Mouse (Mus musculus): Measurements from ENCODE around the gene Ddx21. TPM values are rescaled to one million over a fixed set of nuclear protein-coding genes. Genes with fewer than 3 reads are reported as not detected.
"Not testable (repeated sequence)": the region's sequence is repeated elsewhere in the genome, so short reads cannot be mapped to it uniquely, and the experiment has no call there.

The Ddx21 gene
- polyA plus RNA-seq, 1 experiment from 2014 or later: 14.2 TPM

DNA sequence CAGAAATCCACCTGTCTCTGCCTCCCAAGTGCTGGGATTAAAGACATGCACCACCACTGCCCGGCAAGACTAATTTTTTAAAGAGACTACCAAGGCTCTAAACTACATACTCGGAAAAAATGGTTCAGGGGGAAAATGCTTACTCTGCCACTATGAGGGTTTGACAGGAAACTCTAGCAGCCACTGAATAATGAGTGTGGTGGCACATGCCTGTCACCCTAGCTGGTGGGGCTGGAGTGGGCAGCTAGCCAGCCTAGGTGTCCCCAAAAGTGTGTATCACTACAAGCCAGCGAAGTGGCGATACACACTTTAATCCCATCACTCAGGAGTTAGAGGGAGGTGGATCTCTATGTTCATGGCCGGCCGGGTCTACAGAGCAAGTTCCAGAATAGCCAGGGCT lies 2.0 kb downstream of the Ddx21 start:
- 87% methylated on average over 6 of the region's 6 CpGs for WGBS
- H3K4me3 ChIP-seq (ENCODE audit: low read depth, low read length): no peak overlapping the region
- H3K9ac ChIP-seq (ENCODE audit: low read depth, low read length): no peak overlapping the region
- no peak overlapping the region for H3K4me2 ChIP-seq (ENCODE audit: low read length)
- H3K4me1 ChIP-seq (ENCODE audit: control insufficient read depth, insufficient read depth, low read length): peaks cover 14% of the 10 kb centered on the region
- no peaks in the 10 kb centered on the region for H3K9me3 ChIP-seq (replicated peaks; ENCODE audit: control insufficient read depth, low read length, poor library complexity, severe bottlenecking)
- no peak overlapping the region for H3K27ac ChIP-seq (ENCODE audit: low read length)
- no peaks in the 10 kb centered on the region for H3K27me3 ChIP-seq (ENCODE audit: control insufficient read depth, insufficient read depth, low read depth, low read length)
- 0 out of 2 replicates have a peak, but pooled peaks cover 8% of the 10 kb centered on the region for H3K36me3 ChIP-seq (ENCODE audit: control insufficient read depth, insufficient read depth, low read length)
- ATAC-seq: no peak

DNA sequence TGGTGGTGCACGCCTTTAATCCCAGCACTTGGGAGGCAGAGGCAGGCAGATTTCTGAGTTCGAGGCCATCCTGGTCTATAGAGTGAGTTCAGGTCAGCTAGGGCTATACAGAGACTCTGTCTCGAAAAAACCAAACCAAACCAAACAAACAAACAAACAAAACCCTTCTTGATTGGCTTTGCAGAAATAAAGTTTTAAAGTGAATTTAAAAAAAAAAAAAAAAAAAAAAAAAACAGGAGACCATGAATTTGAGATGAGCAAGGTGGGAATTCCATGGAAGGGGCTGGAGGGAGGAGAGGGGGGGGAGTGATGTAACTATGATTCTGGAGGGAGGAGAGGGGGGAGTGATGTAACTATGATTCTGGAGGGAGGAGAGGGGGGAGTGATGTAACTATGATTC lies 2.8 kb downstream of the Ddx21 start:
- not testable (repeated sequence) for H3K27ac ChIP-seq (ENCODE audit: low read length); ATAC-seq; H3K27me3 ChIP-seq (ENCODE audit: control insufficient read depth, insufficient read depth, low read depth, low read length); H3K4me3 ChIP-seq (ENCODE audit: low read depth, low read length); H3K9me3 ChIP-seq (replicated peaks; ENCODE audit: control insufficient read depth, low read length, poor library complexity, severe bottlenecking); H3K9ac ChIP-seq (ENCODE audit: low read depth, low read length); H3K4me2 ChIP-seq (ENCODE audit: low read length); H3K36me3 ChIP-seq (ENCODE audit: control insufficient read depth, insufficient read depth, low read length)
- WGBS: 95% methylated on average over 3 of the region's 3 CpGs
- H3K4me1 ChIP-seq (ENCODE audit: control insufficient read depth, insufficient read depth, low read length): peaks cover 14% of the 10 kb centered on the region

DNA sequence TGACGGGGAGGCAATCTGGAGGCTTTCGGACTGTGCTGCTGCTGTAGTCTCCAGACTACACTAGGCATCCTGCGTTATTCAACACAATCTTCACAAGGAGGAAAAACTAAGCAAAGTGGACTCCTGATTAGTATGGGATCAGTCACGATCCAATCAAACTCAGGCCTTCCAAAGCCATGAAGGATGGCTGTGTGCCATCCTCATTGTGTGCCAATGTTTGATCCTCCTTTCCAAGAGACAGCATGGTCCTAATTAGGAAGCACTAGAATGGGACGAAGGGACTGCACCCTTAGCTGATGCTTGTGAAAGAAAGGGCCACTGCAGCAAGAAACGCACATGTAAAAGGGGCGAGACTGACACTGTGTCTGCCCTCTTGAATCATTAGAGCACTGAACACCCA lies 9.6 kb downstream of the Ddx21 start:
- Histone ChIP-seq H3K4me3 (ENCODE audit: low read depth, low read length) (no peak overlapping the region), H3K36me3 (ENCODE audit: control insufficient read depth, insufficient read depth, low read length) (peaks cover 42% of the 10 kb centered on the region), H3K4me1 (ENCODE audit: control insufficient read depth, insufficient read depth, low read length) (no peaks in the 10 kb centered on the region), H3K27me3 (ENCODE audit: control insufficient read depth, insufficient read depth, low read depth, low read length) (no peaks in the 10 kb centered on the region), H3K9ac (ENCODE audit: low read depth, low read length) (no peak overlapping the region), H3K4me2 (ENCODE audit: low read length) (no peak overlapping the region), H3K27ac (ENCODE audit: low read length) (no peak overlapping the region), H3K9me3 (replicated peaks; ENCODE audit: control insufficient read depth, low read length, poor library complexity, severe bottlenecking) (no peaks in the 10 kb centered on the region)
- no peak for ATAC-seq
- WGBS: 90% methylated on average over 7 of the region's 7 CpGs

DNA sequence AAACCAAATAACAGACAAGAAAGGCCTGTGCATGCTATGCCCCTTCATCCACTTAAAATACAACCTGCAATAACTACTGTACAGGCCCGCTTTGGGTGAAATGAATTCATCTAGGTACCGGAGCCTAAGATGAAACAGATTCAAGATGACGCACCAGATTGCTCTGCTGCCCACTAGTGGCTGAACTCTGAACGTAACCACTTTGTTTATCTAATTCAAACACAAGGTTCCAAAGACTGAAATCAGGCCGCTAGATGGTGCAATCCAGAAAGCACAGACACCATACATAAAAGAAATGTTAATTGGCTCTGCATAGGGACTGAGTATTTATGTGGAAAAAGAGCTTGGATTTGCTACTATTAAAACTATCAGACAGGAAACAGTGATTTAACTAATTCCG lies 11.9 kb downstream of the Ddx21 start:
- Histone ChIP-seq H3K4me2 (ENCODE audit: low read length) (no peak overlapping the region), H3K9ac (ENCODE audit: low read depth, low read length) (no peak overlapping the region), H3K27ac (ENCODE audit: low read length) (no peak overlapping the region), H3K9me3 (replicated peaks; ENCODE audit: control insufficient read depth, low read length, poor library complexity, severe bottlenecking) (no peaks in the 10 kb centered on the region), H3K36me3 (ENCODE audit: control insufficient read depth, insufficient read depth, low read length) (peaks cover 50% of the 10 kb centered on the region), H3K4me1 (ENCODE audit: control insufficient read depth, insufficient read depth, low read length) (no peaks in the 10 kb centered on the region), H3K27me3 (ENCODE audit: control insufficient read depth, insufficient read depth, low read depth, low read length) (no peaks in the 10 kb centered on the region), H3K4me3 (ENCODE audit: low read depth, low read length) (no peak overlapping the region)
- ATAC-seq: peak; percentile 81
- WGBS: 30% methylated on average over 6 of the region's 6 CpGs

DNA sequence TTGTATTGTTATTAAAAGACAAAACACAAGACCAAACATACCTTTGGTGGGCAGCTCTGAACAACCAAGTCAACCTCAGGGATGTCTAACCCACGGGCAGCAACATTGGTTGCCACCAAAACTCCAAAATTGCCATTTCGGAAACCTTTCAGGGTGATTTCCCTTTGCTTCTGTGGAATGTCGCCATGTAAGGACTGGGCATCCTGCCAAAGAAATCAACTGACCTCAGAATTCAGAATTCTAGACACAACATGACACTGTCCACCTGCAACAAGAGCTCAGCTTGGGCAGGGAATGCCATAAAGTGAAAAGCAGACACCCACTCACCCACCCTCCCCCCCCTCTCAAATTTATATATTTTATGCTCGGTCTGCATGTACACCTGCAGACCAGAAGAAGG lies 13.5 kb downstream of the Ddx21 start:
- no peak overlapping the region for H3K4me2 ChIP-seq (ENCODE audit: low read length)
- WGBS: 88% methylated on average over 4 of the region's 4 CpGs
- no peak overlapping the region for H3K4me3 ChIP-seq (ENCODE audit: low read depth, low read length)

DNA sequence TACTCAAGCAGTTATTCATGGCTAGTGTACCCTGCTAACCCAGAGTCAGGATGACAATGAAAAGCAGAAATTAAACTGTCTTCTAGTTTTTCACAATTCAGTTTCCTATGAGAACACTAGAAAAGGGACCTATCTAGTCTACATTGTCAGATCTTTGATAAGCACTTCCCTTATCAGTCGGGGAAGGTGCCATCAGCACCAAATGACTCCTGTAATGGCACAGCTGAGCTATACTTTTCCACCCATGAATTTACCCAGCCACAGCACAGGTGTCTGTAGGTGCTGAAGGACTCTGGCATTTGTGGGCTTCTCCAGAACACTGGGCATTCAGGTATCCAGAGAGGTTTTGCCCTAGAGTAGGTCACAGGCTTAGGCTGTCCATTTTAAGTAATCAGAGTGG lies 18.8 kb downstream of the Ddx21 start:
- no peak for ATAC-seq
- Histone ChIP-seq H3K4me3 (ENCODE audit: low read depth, low read length) (no peak overlapping the region), H3K27ac (ENCODE audit: low read length) (no peak overlapping the region), H3K36me3 (ENCODE audit: control insufficient read depth, insufficient read depth, low read length) (peaks cover 59% of the 10 kb centered on the region), H3K27me3 (ENCODE audit: control insufficient read depth, insufficient read depth, low read depth, low read length) (no peaks in the 10 kb centered on the region), H3K4me2 (ENCODE audit: low read length) (no peak overlapping the region), H3K4me1 (ENCODE audit: control insufficient read depth, insufficient read depth, low read length) (peaks cover 3% of the 10 kb centered on the region; the same call in 1 of the 2 replicates), H3K9ac (ENCODE audit: low read depth, low read length) (no peak overlapping the region), H3K9me3 (replicated peaks; ENCODE audit: control insufficient read depth, low read length, poor library complexity, severe bottlenecking) (no peaks in the 10 kb centered on the region)
- 93% methylated on average over 1 of the region's 1 CpGs for WGBS

More for the DNA sequence above, 13.5 kb downstream of the Ddx21 start:
- H3K9ac ChIP-seq (ENCODE audit: low read depth, low read length): no peak overlapping the region
- no peaks in the 10 kb centered on the region for H3K27me3 ChIP-seq (ENCODE audit: control insufficient read depth, insufficient read depth, low read depth, low read length)
- no peaks in the 10 kb centered on the region for H3K4me1 ChIP-seq (ENCODE audit: control insufficient read depth, insufficient read depth, low read length)
- no peaks in the 10 kb centered on the region for H3K9me3 ChIP-seq (replicated peaks; ENCODE audit: control insufficient read depth, low read length, poor library complexity, severe bottlenecking)
- no peak for ATAC-seq
- H3K27ac ChIP-seq (ENCODE audit: low read length): no peak overlapping the region
- H3K36me3 ChIP-seq (ENCODE audit: control insufficient read depth, insufficient read depth, low read length): peaks cover 60% of the 10 kb centered on the region

DNA sequence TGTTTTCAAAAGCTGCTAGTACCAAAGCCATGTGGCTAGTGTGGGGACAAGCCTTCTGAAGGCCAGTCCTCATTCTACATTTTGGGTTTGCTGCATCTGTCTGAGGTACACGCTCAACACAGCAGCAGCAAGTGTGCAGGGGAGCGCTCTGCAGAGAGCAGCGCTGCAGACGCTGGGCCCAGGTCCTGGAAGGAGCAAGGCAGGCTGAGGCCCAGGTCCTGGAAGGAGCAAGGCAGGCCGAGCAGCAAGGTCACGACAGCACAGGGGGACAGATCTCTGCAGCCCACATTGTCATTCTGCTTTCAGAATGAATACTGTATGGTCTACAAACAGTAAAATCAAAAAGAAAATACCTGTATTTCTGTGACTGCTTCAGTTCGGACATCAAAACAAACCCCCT lies 19.4 kb downstream of the Ddx21 start:
- Histone ChIP-seq H3K36me3 (ENCODE audit: control insufficient read depth, insufficient read depth, low read length) (peaks cover 54% of the 10 kb centered on the region), H3K4me1 (ENCODE audit: control insufficient read depth, insufficient read depth, low read length) (peaks cover 3% of the 10 kb centered on the region; the same call in 1 of the 2 replicates), H3K4me3 (ENCODE audit: low read depth, low read length) (no peak overlapping the region), H3K27me3 (ENCODE audit: control insufficient read depth, insufficient read depth, low read depth, low read length) (no peaks in the 10 kb centered on the region), H3K4me2 (ENCODE audit: low read length) (no peak overlapping the region), H3K9me3 (replicated peaks; ENCODE audit: control insufficient read depth, low read length, poor library complexity, severe bottlenecking) (no peaks in the 10 kb centered on the region), H3K9ac (ENCODE audit: low read depth, low read length) (no peak overlapping the region), H3K27ac (ENCODE audit: low read length) (no peak overlapping the region)
- no peak for ATAC-seq
- WGBS: 85% methylated on average over 7 of the region's 7 CpGs

DNA sequence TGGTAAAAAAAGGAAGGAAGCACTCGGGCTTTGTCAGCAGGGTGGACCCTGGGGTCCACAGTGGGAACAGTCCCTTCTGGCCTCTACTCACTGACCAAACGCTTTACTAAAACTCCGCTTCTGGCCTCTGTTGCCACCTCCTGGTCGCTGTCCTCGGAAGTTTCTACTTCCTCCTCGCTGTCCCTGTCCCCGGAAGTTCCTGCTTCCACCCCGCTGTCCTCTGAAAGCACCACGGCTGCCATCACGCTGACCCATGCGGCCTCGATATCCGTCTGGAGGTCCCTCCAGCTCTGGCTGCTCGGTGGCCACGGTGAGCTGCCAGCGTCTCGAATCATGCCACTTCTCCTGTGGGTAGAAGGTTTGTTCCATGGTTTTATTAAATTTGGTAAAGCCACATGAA lies 19.8 kb downstream of the Ddx21 start:
- Histone ChIP-seq H3K4me1 (ENCODE audit: control insufficient read depth, insufficient read depth, low read length) (peaks cover 7% of the 10 kb centered on the region), H3K27ac (ENCODE audit: low read length) (no peak overlapping the region), H3K27me3 (ENCODE audit: control insufficient read depth, insufficient read depth, low read depth, low read length) (no peaks in the 10 kb centered on the region), H3K9me3 (replicated peaks; ENCODE audit: control insufficient read depth, low read length, poor library complexity, severe bottlenecking) (no peaks in the 10 kb centered on the region), H3K36me3 (ENCODE audit: control insufficient read depth, insufficient read depth, low read length) (peaks cover 51% of the 10 kb centered on the region), H3K4me2 (ENCODE audit: low read length) (no peak overlapping the region), H3K9ac (ENCODE audit: low read depth, low read length) (no peak overlapping the region), H3K4me3 (ENCODE audit: low read depth, low read length) (no peak overlapping the region)
- no peak for ATAC-seq
- WGBS: 86% methylated on average over 17 of the region's 17 CpGs

DNA sequence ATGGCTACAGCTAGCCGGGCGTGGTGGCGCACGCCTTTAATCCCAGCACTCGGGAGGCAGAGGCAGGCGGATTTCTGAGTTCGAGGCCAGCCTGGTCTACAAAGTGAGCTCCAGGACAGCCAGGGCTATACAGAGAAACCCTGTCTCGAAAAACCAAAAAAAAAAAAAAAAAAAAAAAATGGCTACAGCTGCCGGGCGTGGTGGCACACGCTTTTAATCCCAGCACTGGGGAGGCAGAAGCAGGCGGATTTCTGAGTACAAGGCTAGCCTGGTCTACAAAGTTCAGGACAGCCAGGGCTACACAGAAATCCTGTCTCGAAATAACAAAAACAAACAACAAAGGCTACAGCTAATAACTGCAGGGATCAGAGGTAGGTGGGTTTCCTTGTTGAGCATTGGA lies 23.0 kb downstream of the Ddx21 start:
- H3K9ac ChIP-seq (ENCODE audit: low read depth, low read length); H3K4me2 ChIP-seq (ENCODE audit: low read length); ATAC-seq; H3K9me3 ChIP-seq (replicated peaks; ENCODE audit: control insufficient read depth, low read length, poor library complexity, severe bottlenecking); H3K27me3 ChIP-seq (ENCODE audit: control insufficient read depth, insufficient read depth, low read depth, low read length); H3K27ac ChIP-seq (ENCODE audit: low read length); H3K4me3 ChIP-seq (ENCODE audit: low read depth, low read length): not testable (repeated sequence)
- H3K4me1 ChIP-seq (ENCODE audit: control insufficient read depth, insufficient read depth, low read length): peaks cover 18% of the 10 kb centered on the region
- peaks cover 39% of the 10 kb centered on the region for H3K36me3 ChIP-seq (ENCODE audit: control insufficient read depth, insufficient read depth, low read length)
- 88% methylated on average over 12 of the region's 13 CpGs for WGBS
